In genomic region chr14:79153896-79154295, GRCm38 (mm10) we compare ENCODE assay signal across 18 mouse cellular contexts.
DNase-seq lines count a peak whose midpoint lies in the region; ATAC-seq and TF ChIP-seq lines count a peak whose summit lies in the region.
"Had no signal": no experiment of that assay in that cellular context is flagged by ENCODE, and none has a peak within 500 bp of the region (broad histone marks: within the 10 kb centered on the region; RNA-seq: fewer than 3 reads in every experiment).

No protein-coding gene starts in this region.

- peak; percentile 25 for DNase-seq in forebrain, embryonic 11.5 days (ENCODE audit: low spot score)
- peak; percentile 17 to 39 for DNase-seq in spleen, postnatal 36 days (ENCODE audit: low spot score in 2 of 2)
- no peak for DNase-seq in spleen, adult 12 weeks (ENCODE audit: low spot score)
- peak; percentile 13 to 20 for DNase-seq in natural killer cell, adult 2 months (ENCODE audit: low spot score in 2 of 2)
- DNase-seq in thymus, postnatal 4 days: peak; percentile 72
- DNase-seq in stomach, postnatal 0 days (ENCODE audit: low spot score): no peak
- DNase-seq: cerebellum, adult 18-20 months; layer of hippocampus, postnatal 36 days; lung, embryonic 14.5 days; right cerebral cortex, postnatal 4 days had no signal

- TF ChIP-seq EP300 in stomach, postnatal 0 days (optimal IDR thresholded peaks at IDR 0.05): no peak

- H3K9me3 ChIP-seq in forebrain, embryonic 11.5 days (ENCODE audit: control insufficient read depth, low read length): no peaks in the 10 kb centered on the region
- H3K9me3 ChIP-seq in forebrain, embryonic 16.5 days (ENCODE audit: control insufficient read depth, low read length): no peaks in the 10 kb centered on the region
- no peaks in the 10 kb centered on the region for H3K9me3 ChIP-seq in liver, embryonic 12.5 days (replicated peaks)
- H3K9me3 ChIP-seq in stomach, postnatal 0 days (ENCODE audit: control insufficient read depth, low read length): no peaks in the 10 kb centered on the region
- H3K9me3 ChIP-seq: limb, embryonic 12.5 days; midbrain, embryonic 10.5 days; stomach, embryonic 15.5 days had no signal

- H3K27me3 ChIP-seq in forebrain, embryonic 11.5 days (ENCODE audit: control insufficient read depth, insufficient read depth, low read length): no peaks in the 10 kb centered on the region
- no peaks in the 10 kb centered on the region for H3K27me3 ChIP-seq in forebrain, embryonic 16.5 days (replicated peaks; ENCODE audit: control insufficient read depth, insufficient read depth, low read length)
- H3K27me3 ChIP-seq in liver, embryonic 12.5 days (replicated peaks): no peaks in the 10 kb centered on the region
- H3K27me3 ChIP-seq in stomach, postnatal 0 days (ENCODE audit: control insufficient read depth, insufficient read depth, low read length): no peaks in the 10 kb centered on the region
- H3K27me3 ChIP-seq: limb, embryonic 12.5 days; stomach, embryonic 15.5 days had no signal

- H3K36me3 ChIP-seq in forebrain, embryonic 11.5 days (ENCODE audit: control insufficient read depth, insufficient read depth, low read length): no peaks in the 10 kb centered on the region
- no peaks in the 10 kb centered on the region for H3K36me3 ChIP-seq in forebrain, embryonic 16.5 days (ENCODE audit: control insufficient read depth, insufficient read depth)
- H3K36me3 ChIP-seq in liver, embryonic 12.5 days: no peaks in the 10 kb centered on the region
- no peaks in the 10 kb centered on the region for H3K36me3 ChIP-seq in stomach, postnatal 0 days (ENCODE audit: control insufficient read depth, insufficient read depth, low read length)
- H3K36me3 ChIP-seq: limb, embryonic 12.5 days; midbrain, embryonic 10.5 days; stomach, embryonic 15.5 days had no signal

- no peak for ATAC-seq in forebrain, embryonic 11.5 days (replicated peaks; ENCODE audit: low FRiP score)
- ATAC-seq in forebrain, embryonic 16.5 days: no peak
- no peak for ATAC-seq in liver, embryonic 12.5 days
- ATAC-seq in stomach, postnatal 0 days (ENCODE audit: low FRiP score, low TSS enrichment): no peak

- no peak overlapping the region for H3K4me3 ChIP-seq in forebrain, embryonic 11.5 days (ENCODE audit: low read depth, low read length)
- no peak overlapping the region for H3K4me3 ChIP-seq in forebrain, embryonic 16.5 days (replicated peaks; ENCODE audit: low read length)
- no peak overlapping the region for H3K4me3 ChIP-seq in liver, embryonic 12.5 days
- no peak overlapping the region for H3K4me3 ChIP-seq in stomach, postnatal 0 days (ENCODE audit: low read depth, low read length)
- H3K4me3 ChIP-seq: erythroblast, embryonic 14.5 days; limb, embryonic 12.5 days; midbrain, embryonic 10.5 days; myocyte; stomach, embryonic 15.5 days had no signal

- H3K27ac ChIP-seq in forebrain, embryonic 11.5 days (ENCODE audit: low read depth, low read length): no peak overlapping the region
- H3K27ac ChIP-seq in forebrain, embryonic 16.5 days (ENCODE audit: low read length): no peak overlapping the region
- H3K27ac ChIP-seq in liver, embryonic 12.5 days: no peak overlapping the region
- H3K27ac ChIP-seq in stomach, postnatal 0 days (replicated peaks): no peak overlapping the region
- H3K27ac ChIP-seq: kidney, postnatal 0 days; limb, embryonic 12.5 days; midbrain, embryonic 10.5 days; stomach, embryonic 15.5 days had no signal

- 89% methylated on average over 6 of the region's 6 CpGs for WGBS in forebrain, embryonic 11.5 days
- WGBS in forebrain, embryonic 16.5 days: 85% methylated on average over 6 of the region's 6 CpGs
- WGBS in liver, embryonic 12.5 days (ENCODE audit: insufficient replicate concordance): 68% methylated on average over 6 of the region's 6 CpGs
- 84% methylated on average over 6 of the region's 6 CpGs for WGBS in stomach, postnatal 0 days

- 0 out of 2 replicates have a peak, but pooled peaks cover 4% of the 10 kb centered on the region for H3K4me1 ChIP-seq in forebrain, embryonic 11.5 days (replicated peaks; ENCODE audit: control insufficient read depth, insufficient read depth, low read length)
- H3K4me1 ChIP-seq in forebrain, embryonic 16.5 days (replicated peaks; ENCODE audit: control insufficient read depth, insufficient read depth, low read length): peaks cover 27% of the 10 kb centered on the region
- 0 out of 2 replicates have a peak, but pooled peaks cover 5% of the 10 kb centered on the region for H3K4me1 ChIP-seq in liver, embryonic 12.5 days
- no peaks in the 10 kb centered on the region for H3K4me1 ChIP-seq in stomach, postnatal 0 days (replicated peaks; ENCODE audit: control insufficient read depth, insufficient read depth)
- H3K4me1 ChIP-seq: midbrain, embryonic 10.5 days had no signal

- H3K4me2 ChIP-seq in forebrain, embryonic 11.5 days (ENCODE audit: low read depth, low read length, severe bottlenecking): no peak overlapping the region
- H3K4me2 ChIP-seq in forebrain, embryonic 16.5 days (ENCODE audit: low read length): no peak overlapping the region
- H3K4me2 ChIP-seq in liver, embryonic 12.5 days: no peak overlapping the region
- H3K4me2 ChIP-seq in stomach, postnatal 0 days (replicated peaks; ENCODE audit: low read depth): no peak overlapping the region
- H3K4me2 ChIP-seq: limb, embryonic 12.5 days; lung, embryonic 14.5 days; stomach, embryonic 15.5 days had no signal

- no peak overlapping the region for H3K9ac ChIP-seq in forebrain, embryonic 11.5 days (ENCODE audit: low read length)
- H3K9ac ChIP-seq in forebrain, embryonic 16.5 days (replicated peaks; ENCODE audit: low read depth, low read length): no peak overlapping the region
- H3K9ac ChIP-seq in liver, embryonic 12.5 days: no peak overlapping the region
- H3K9ac ChIP-seq in stomach, postnatal 0 days (ENCODE audit: low read length): no peak overlapping the region
- H3K9ac ChIP-seq: limb, embryonic 12.5 days; lung, embryonic 14.5 days; stomach, embryonic 15.5 days had no signal

- no peak for TF ChIP-seq CTCF in stomach, postnatal 0 days (IDR thresholded peaks at IDR 0.05; ENCODE audit: low read depth)

Comparison
In these comparisons a context has a peak if more than half of its experiments do, and no peak if none do; other contexts are left out.
1. DNase-seq: peak in forebrain, embryonic 11.5 days (single experiment), spleen, postnatal 36 days (2 of 2), natural killer cell, adult 2 months (2 of 2) and thymus, postnatal 4 days (single experiment); none in spleen, adult 12 weeks (single experiment) and stomach, postnatal 0 days (single experiment).